Mouse (Mus musculus) olfactory bulb, adult 2 months (tissue): Measurements from ENCODE around the gene Crybb1. TPM values are rescaled to one million over a fixed set of nuclear protein-coding genes. Genes with fewer than 3 reads are reported as not detected.

ENCODE experiments used
- H3K27ac ChIP-seq: fragments of 200-500 bp; 2 replicates; pipeline ENCODE4 v1.5.1; 2012; ENCODE audit warnings: low read depth, low read length; ENCODE audit not compliant: insufficient read depth
- H3K4me1 ChIP-seq: fragments of 200-500 bp; 2 replicates; pipeline ENCODE4 v1.6.1; 2012; ENCODE audit warnings: low read length; ENCODE audit not compliant: control insufficient read depth, insufficient read depth
- H3K4me3 ChIP-seq: fragments of 200-500 bp; 2 replicates; pipeline ENCODE4 v1.5.1; 2012; ENCODE audit warnings: mild to moderate bottlenecking, low read depth, low read length, moderate library complexity; ENCODE audit not compliant: insufficient read depth
- CTCF ChIP-seq: fragments of 200-500 bp; IDR thresholded peaks from 2 replicates; pipeline ENCODE4 v1.5.1; 2012; ENCODE audit warnings: low read depth, mild to moderate bottlenecking, low read length, moderate library complexity; ENCODE audit not compliant: insufficient read depth
- POLR2A ChIP-seq: fragments of 200-500 bp; IDR thresholded peaks from 2 replicates; pipeline ENCODE4 v1.6.1; 2012; ENCODE audit warnings: mild to moderate bottlenecking, low read depth, low read length, moderate library complexity; ENCODE audit not compliant: insufficient read depth
- WGBS: fragments of 180-500 bp; shearing (Covaris S2); methylation state at CpG from one replicate; pipeline ENCODE4 v1.1.7; 2018; 5-methylcytosine and 5-hydroxymethylcytosine counted together
- polyA plus RNA-seq: library from polyadenylated mRNA; stranded (reverse); fragments of >200 nt; gene quantifications from 2 replicates; pipeline ENCODE4 v1.2.4, GENCODE M21; 2012; ENCODE audit warnings: low replicate concordance; ENCODE audit not compliant: missing spikeins, insufficient read depth, insufficient read length

Gene Crybb1
- polyA plus RNA-seq, 1 experiment, result not detected

GRCm38 (mm10) chr5:112298226-112298988 is 42.8 kb downstream of the Crybb1 start:
- TF ChIP-seq POLR2A, result no peak
- TF ChIP-seq CTCF, result no peak
- H3K27ac ChIP-seq, result no peak overlapping the region
- 86% methylated on average over 12 of the region's 12 CpGs for WGBS

GRCm38 (mm10) chr5:112299399-112299798 is 43.8 kb downstream of the Crybb1 start:
- no peak overlapping the region for H3K4me3 ChIP-seq
- TF ChIP-seq POLR2A, result no peak
- TF ChIP-seq CTCF, result no peak
- H3K27ac ChIP-seq, result no peak overlapping the region
- WGBS, result 87% methylated on average over 4 of the region's 4 CpGs
- H3K4me1 ChIP-seq, result peaks cover 49% of the 10 kb centered on the region

More at GRCm38 (mm10) chr5:112298226-112298988, 42.8 kb downstream of the Crybb1 start:
- Histone ChIP-seq H3K4me1 (peaks cover 51% of the 10 kb centered on the region), H3K4me3 (no peak overlapping the region)

- no peak overlapping the region for H3K4me3 ChIP-seq
- H3K27ac ChIP-seq, result no peak overlapping the region
- no peak for TF ChIP-seq CTCF
- no peak for TF ChIP-seq POLR2A
- WGBS, result 89% methylated on average over 2 of the region's 2 CpGs
- H3K4me1 ChIP-seq, result peaks cover 42% of the 10 kb centered on the region
Observed at GRCm38 (mm10) chr5:112300112-112300511, 44.5 kb downstream of the Crybb1 start.

DNA sequence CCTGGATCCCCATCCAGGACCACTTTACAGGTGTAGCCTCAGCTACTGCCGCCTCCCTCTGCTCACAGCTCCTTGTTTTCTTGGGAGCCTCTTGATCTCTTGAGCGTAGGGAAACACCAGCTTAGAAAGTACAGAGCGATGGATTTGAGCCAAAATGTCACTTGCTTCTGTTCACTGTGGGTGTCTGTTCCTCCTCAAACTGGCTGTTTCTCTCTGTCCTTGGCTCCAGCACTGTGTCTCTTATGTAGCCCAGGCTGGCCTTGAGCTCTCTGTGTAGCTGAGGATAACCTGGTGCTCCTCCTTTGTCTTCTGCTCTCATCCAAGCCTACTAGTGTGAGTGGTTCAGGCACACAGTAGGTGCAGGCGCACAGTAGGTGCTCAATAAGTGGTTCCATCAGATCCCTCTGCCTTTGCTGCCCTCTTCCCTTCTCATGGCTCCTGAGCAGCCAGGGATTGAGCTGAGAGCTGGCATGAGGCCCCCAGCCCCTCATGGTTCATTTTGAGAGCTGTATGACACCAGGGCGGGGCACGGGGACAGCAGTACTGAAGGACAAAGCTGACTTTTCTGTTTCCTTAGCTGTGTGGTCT is 45.2 kb downstream of the Crybb1 start:
- WGBS, result 89% methylated on average over 6 of the region's 6 CpGs
- no peak for TF ChIP-seq POLR2A
- no peak for TF ChIP-seq CTCF
- peaks cover 35% of the 10 kb centered on the region for H3K4me1 ChIP-seq
- H3K4me3 ChIP-seq, result no peak overlapping the region
- H3K27ac ChIP-seq, result no peak overlapping the region

GRCm38 (mm10) chr5:112301694-112302093 is 46.1 kb downstream of the Crybb1 start:
- WGBS, result 84% methylated on average over 4 of the region's 4 CpGs
- H3K27ac ChIP-seq, result no peak overlapping the region
- TF ChIP-seq POLR2A (no peak), CTCF (no peak)
- H3K4me1 ChIP-seq, result peaks cover 34% of the 10 kb centered on the region
- no peak overlapping the region for H3K4me3 ChIP-seq

GRCm38 (mm10) chr5:112302310-112302709 is 46.7 kb downstream of the Crybb1 start:
- TF ChIP-seq POLR2A, result no peak
- WGBS, result 91% methylated on average over 5 of the region's 5 CpGs
- Histone ChIP-seq H3K4me1 (peaks cover 28% of the 10 kb centered on the region), H3K27ac (no peak overlapping the region), H3K4me3 (no peak overlapping the region)

DNA sequence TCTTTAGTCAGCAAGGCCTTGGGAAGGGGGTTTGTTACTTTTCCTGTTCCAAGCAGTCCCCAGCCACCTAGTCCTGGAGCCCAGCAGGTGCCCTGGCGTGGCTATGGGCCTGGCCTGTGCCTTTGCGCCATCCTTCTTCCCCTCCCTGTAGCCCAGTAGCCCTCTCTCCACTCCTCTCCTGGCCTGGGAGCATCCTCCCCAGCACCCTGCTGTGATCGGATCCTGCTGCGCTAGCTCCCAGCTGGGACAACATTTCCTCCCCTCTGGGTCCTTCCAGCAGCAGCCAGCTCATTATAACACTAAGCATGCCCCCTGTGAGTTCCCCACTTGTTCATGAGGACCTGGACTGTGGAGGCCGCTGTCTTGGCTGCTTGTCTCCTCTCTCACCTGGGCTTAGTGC is 50.2 kb downstream of the Crybb1 start:
- H3K27ac ChIP-seq, result no peak overlapping the region
- peaks cover 6% of the 10 kb centered on the region; the same call in 1 of the 2 replicates for H3K4me1 ChIP-seq
- no peak for TF ChIP-seq POLR2A
- H3K4me3 ChIP-seq, result no peak overlapping the region
- 59% methylated on average over 5 of the region's 5 CpGs for WGBS

- WGBS, result 64% methylated on average over 11 of the region's 11 CpGs
- no peak for TF ChIP-seq CTCF
- Histone ChIP-seq H3K4me3 (no peak overlapping the region), H3K27ac (no peak overlapping the region), H3K4me1 (0 out of 2 replicates have a peak, but pooled peaks cover 4% of the 10 kb centered on the region)
Observed at GRCm38 (mm10) chr5:112313222-112313885, 57.7 kb downstream of the Crybb1 start.

DNA sequence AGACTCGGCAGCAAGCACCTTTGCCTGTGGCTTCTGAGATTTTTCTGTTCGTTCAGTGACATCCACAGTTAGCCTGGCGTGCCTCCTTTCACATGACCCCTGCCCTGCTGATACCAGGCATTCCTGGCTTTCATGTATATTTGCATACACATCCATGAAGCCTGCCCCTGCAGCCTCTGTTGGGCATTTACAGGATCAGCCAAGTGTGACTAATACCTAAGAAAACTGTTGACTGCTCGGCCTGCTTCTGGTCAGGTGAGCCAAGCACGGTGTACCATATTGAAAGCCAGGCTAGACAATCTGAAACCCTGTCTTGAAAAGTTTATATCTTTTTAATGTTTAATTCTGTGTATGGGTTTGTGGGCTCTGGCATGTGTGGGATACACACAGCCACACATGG is 60.9 kb downstream of the Crybb1 start:
- 76% methylated on average over 5 of the region's 5 CpGs for WGBS
- no peak for TF ChIP-seq POLR2A
- TF ChIP-seq CTCF, result no peak
- no peak overlapping the region for H3K27ac ChIP-seq
- H3K4me3 ChIP-seq, result no peak overlapping the region
- peaks cover 21% of the 10 kb centered on the region for H3K4me1 ChIP-seq
